Mouse (Mus musculus): ENCODE results near the gene Fzd1. TPM values are rescaled to one million over a fixed set of nuclear protein-coding genes. Genes with fewer than 3 reads are reported as not detected.

Gene Fzd1
- polyA plus RNA-seq, 1 experiment from 2014 or later, result 27.5 TPM

GRCm38 (mm10) chr5:4778274-4778673, 20.4 kb upstream of the Fzd1 start:
- H3K9ac ChIP-seq (ENCODE audit: low read length), result no peak overlapping the region
- H3K27me3 ChIP-seq (ENCODE audit: control insufficient read depth, insufficient read depth, low read depth, low read length), result no peaks in the 10 kb centered on the region
- no peak for ATAC-seq (ENCODE audit: low read depth)
- H3K4me2 ChIP-seq (ENCODE audit: low read depth, low read length), result no peak overlapping the region
- no peaks in the 10 kb centered on the region for H3K36me3 ChIP-seq (ENCODE audit: control insufficient read depth, insufficient read depth, low read length)
- H3K4me1 ChIP-seq (replicated peaks; ENCODE audit: control insufficient read depth, insufficient read depth, low read length), result no peaks in the 10 kb centered on the region
- H3K27ac ChIP-seq (ENCODE audit: low read length), result no peak overlapping the region
- no peaks in the 10 kb centered on the region for H3K9me3 ChIP-seq (ENCODE audit: control insufficient read depth, low read length)
- no peak overlapping the region for H3K4me3 ChIP-seq (ENCODE audit: low read length)
- WGBS, result 84% methylated on average over 3 of the region's 3 CpGs

- Histone ChIP-seq H3K9me3 (ENCODE audit: control insufficient read depth, low read length) (no peaks in the 10 kb centered on the region), H3K4me3 (ENCODE audit: low read length) (no peak overlapping the region), H3K27ac (ENCODE audit: low read length) (no peak overlapping the region), H3K27me3 (ENCODE audit: control insufficient read depth, insufficient read depth, low read depth, low read length) (no peaks in the 10 kb centered on the region), H3K4me2 (ENCODE audit: low read depth, low read length) (no peak overlapping the region), H3K36me3 (ENCODE audit: control insufficient read depth, insufficient read depth, low read length) (no peaks in the 10 kb centered on the region), H3K9ac (ENCODE audit: low read length) (no peak overlapping the region), H3K4me1 (replicated peaks; ENCODE audit: control insufficient read depth, insufficient read depth, low read length) (no peaks in the 10 kb centered on the region)
- ATAC-seq (ENCODE audit: low read depth), result no peak
- WGBS, result 64% methylated on average over 2 of the region's 2 CpGs
These were observed 18.7 kb upstream of the Fzd1 start for GRCm38 (mm10) chr5:4776495-4776894.

DNA sequence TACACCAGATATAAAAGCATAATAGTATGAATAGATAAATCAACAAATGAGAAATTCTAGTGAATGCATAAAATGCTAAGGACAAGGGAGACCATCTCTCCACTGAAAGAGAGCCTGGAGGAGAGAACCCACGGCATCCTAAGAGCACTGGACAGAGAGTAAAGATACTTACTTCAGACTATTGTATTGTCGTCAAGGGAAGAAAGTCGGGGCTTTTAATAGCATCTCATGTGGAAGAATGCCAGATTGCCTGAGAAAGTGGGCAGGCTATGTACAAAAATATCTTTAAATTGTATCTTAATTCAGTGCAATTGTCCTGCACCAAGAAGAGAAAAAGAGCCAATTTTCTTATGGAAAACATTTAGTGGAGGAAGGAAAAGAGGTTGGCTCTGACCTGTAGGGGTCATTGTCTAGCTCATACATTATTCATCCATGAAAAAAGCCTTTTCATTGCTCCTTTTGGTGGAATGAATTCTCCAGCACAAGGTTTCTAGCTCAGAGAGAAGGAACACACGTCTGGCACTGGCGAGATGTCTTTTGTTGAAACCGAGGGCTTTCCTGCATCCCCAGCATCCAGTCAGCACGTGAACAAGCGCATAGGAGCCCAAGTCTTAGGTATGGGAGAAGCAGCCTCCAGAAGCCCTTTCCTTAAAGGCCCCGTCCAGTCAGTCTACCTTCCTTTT, 15.4 kb upstream of the Fzd1 start:
- Histone ChIP-seq H3K4me2 (ENCODE audit: low read depth, low read length) (no peak overlapping the region), H3K4me1 (replicated peaks; ENCODE audit: control insufficient read depth, insufficient read depth, low read length) (no peaks in the 10 kb centered on the region), H3K27ac (ENCODE audit: low read length) (no peak overlapping the region), H3K27me3 (ENCODE audit: control insufficient read depth, insufficient read depth, low read depth, low read length) (no peaks in the 10 kb centered on the region), H3K36me3 (ENCODE audit: control insufficient read depth, insufficient read depth, low read length) (no peaks in the 10 kb centered on the region), H3K9me3 (ENCODE audit: control insufficient read depth, low read length) (no peaks in the 10 kb centered on the region), H3K9ac (ENCODE audit: low read length) (no peak overlapping the region), H3K4me3 (ENCODE audit: low read length) (no peak overlapping the region)
- no peak for ATAC-seq (ENCODE audit: low read depth)
- WGBS, result 64% methylated on average over 9 of the region's 9 CpGs

GRCm38 (mm10) chr5:4770609-4771008, 12.8 kb upstream of the Fzd1 start:
- H3K4me3 ChIP-seq (ENCODE audit: low read length), result no peak overlapping the region
- H3K4me1 ChIP-seq (replicated peaks; ENCODE audit: control insufficient read depth, insufficient read depth, low read length), result no peaks in the 10 kb centered on the region
- no peaks in the 10 kb centered on the region for H3K27me3 ChIP-seq (ENCODE audit: control insufficient read depth, insufficient read depth, low read depth, low read length)
- no peak overlapping the region for H3K9ac ChIP-seq (ENCODE audit: low read length)
- H3K27ac ChIP-seq (ENCODE audit: low read length), result no peak overlapping the region
- WGBS, result 75% methylated on average over 1 of the region's 1 CpGs
- no peak for ATAC-seq (ENCODE audit: low read depth)
- no peak overlapping the region for H3K4me2 ChIP-seq (ENCODE audit: low read depth, low read length)
- no peaks in the 10 kb centered on the region for H3K36me3 ChIP-seq (ENCODE audit: control insufficient read depth, insufficient read depth, low read length)
- H3K9me3 ChIP-seq (ENCODE audit: control insufficient read depth, low read length), result no peaks in the 10 kb centered on the region

DNA sequence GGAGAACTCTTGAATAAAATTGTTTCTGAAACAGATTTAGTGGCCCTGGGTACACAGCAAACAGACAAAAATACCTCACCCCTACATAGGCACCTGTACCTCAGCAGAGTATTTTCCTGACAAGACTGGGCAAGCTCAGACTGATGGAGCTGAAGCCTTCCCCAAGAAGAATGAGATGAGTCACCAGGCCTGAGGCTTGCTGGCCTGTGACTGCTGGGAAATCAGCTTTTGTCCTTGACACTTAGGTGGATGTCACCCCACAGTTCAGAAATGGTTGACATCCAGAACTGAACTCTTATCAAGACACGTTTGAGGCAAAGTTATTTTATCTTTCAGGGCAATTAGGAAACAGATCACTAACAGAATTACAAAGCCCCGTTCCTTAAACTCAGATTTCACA, 10.1 kb upstream of the Fzd1 start:
- no peaks in the 10 kb centered on the region for H3K27me3 ChIP-seq (ENCODE audit: control insufficient read depth, insufficient read depth, low read depth, low read length)
- no peaks in the 10 kb centered on the region for H3K4me1 ChIP-seq (replicated peaks; ENCODE audit: control insufficient read depth, insufficient read depth, low read length)
- WGBS, result 47% methylated on average over 2 of the region's 2 CpGs
- no peak overlapping the region for H3K27ac ChIP-seq (ENCODE audit: low read length)
- H3K4me3 ChIP-seq (ENCODE audit: low read length), result no peak overlapping the region
- no peaks in the 10 kb centered on the region for H3K36me3 ChIP-seq (ENCODE audit: control insufficient read depth, insufficient read depth, low read length)
- H3K9ac ChIP-seq (ENCODE audit: low read length), result no peak overlapping the region
- no peak for ATAC-seq (ENCODE audit: low read depth)
- no peaks in the 10 kb centered on the region for H3K9me3 ChIP-seq (ENCODE audit: control insufficient read depth, low read length)
- H3K4me2 ChIP-seq (ENCODE audit: low read depth, low read length), result no peak overlapping the region

- Histone ChIP-seq H3K4me2 (ENCODE audit: low read depth, low read length) (no peak overlapping the region), H3K9ac (ENCODE audit: low read length) (no peak overlapping the region), H3K27me3 (ENCODE audit: control insufficient read depth, insufficient read depth, low read depth, low read length) (no peaks in the 10 kb centered on the region), H3K4me3 (ENCODE audit: low read length) (no peak overlapping the region), H3K4me1 (replicated peaks; ENCODE audit: control insufficient read depth, insufficient read depth, low read length) (no peaks in the 10 kb centered on the region), H3K36me3 (ENCODE audit: control insufficient read depth, insufficient read depth, low read length) (no peaks in the 10 kb centered on the region), H3K27ac (ENCODE audit: low read length) (no peak overlapping the region), H3K9me3 (ENCODE audit: control insufficient read depth, low read length) (no peaks in the 10 kb centered on the region)
- ATAC-seq (ENCODE audit: low read depth), result no peak
- 41% methylated on average over 5 of the region's 5 CpGs for WGBS
These were observed 8.9 kb upstream of the Fzd1 start for GRCm38 (mm10) chr5:4766719-4767118.

DNA sequence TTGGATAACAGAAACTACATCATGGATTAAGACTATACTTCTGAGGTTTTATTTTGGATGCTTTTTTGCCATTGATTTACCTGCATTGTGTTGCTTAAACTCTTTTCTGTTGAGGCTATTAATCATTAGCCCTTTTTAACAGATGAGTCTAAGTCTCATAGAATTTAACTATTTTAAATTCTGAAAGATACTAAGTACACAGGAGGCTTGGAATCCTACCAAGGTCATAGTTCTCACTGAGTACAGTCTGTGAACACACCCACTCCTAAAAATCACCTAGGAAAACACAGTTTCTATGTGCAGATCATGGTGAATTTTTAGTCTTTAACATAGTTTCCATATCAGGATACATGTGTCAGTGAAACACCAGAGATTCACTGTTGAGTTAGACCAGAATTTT, 4.1 kb upstream of the Fzd1 start:
- Histone ChIP-seq H3K4me3 (ENCODE audit: low read length) (no peak overlapping the region), H3K27me3 (ENCODE audit: control insufficient read depth, insufficient read depth, low read depth, low read length) (no peaks in the 10 kb centered on the region), H3K4me1 (replicated peaks; ENCODE audit: control insufficient read depth, insufficient read depth, low read length) (peaks cover 5% of the 10 kb centered on the region; the same call in 1 of the 2 replicates), H3K27ac (ENCODE audit: low read length) (no peak overlapping the region), H3K4me2 (ENCODE audit: low read depth, low read length) (no peak overlapping the region), H3K9me3 (ENCODE audit: control insufficient read depth, low read length) (no peaks in the 10 kb centered on the region), H3K9ac (ENCODE audit: low read length) (no peak overlapping the region), H3K36me3 (ENCODE audit: control insufficient read depth, insufficient read depth, low read length) (no peaks in the 10 kb centered on the region)
- no peak for ATAC-seq (ENCODE audit: low read depth)

- WGBS, result under 1% methylated on average over 23 of the region's 23 CpGs
- Histone ChIP-seq H3K27ac (ENCODE audit: low read length) (peak overlapping the region; percentile 99), H3K9ac (ENCODE audit: low read length) (peak overlapping the region; percentile 72), H3K4me2 (ENCODE audit: low read depth, low read length) (peak overlapping the region; percentile 71), H3K36me3 (ENCODE audit: control insufficient read depth, insufficient read depth, low read length) (no peaks in the 10 kb centered on the region), H3K4me3 (ENCODE audit: low read length) (peak overlapping the region; percentile 86), H3K4me1 (replicated peaks; ENCODE audit: control insufficient read depth, insufficient read depth, low read length) (peaks cover 9% of the 10 kb centered on the region; the same call in 1 of the 2 replicates), H3K27me3 (ENCODE audit: control insufficient read depth, insufficient read depth, low read depth, low read length) (no peaks in the 10 kb centered on the region), H3K9me3 (ENCODE audit: control insufficient read depth, low read length) (no peaks in the 10 kb centered on the region)
- ATAC-seq (ENCODE audit: low read depth), result peak; percentile 44
These were observed 671 bp upstream of the Fzd1 start for GRCm38 (mm10) chr5:4758331-4759080.

DNA sequence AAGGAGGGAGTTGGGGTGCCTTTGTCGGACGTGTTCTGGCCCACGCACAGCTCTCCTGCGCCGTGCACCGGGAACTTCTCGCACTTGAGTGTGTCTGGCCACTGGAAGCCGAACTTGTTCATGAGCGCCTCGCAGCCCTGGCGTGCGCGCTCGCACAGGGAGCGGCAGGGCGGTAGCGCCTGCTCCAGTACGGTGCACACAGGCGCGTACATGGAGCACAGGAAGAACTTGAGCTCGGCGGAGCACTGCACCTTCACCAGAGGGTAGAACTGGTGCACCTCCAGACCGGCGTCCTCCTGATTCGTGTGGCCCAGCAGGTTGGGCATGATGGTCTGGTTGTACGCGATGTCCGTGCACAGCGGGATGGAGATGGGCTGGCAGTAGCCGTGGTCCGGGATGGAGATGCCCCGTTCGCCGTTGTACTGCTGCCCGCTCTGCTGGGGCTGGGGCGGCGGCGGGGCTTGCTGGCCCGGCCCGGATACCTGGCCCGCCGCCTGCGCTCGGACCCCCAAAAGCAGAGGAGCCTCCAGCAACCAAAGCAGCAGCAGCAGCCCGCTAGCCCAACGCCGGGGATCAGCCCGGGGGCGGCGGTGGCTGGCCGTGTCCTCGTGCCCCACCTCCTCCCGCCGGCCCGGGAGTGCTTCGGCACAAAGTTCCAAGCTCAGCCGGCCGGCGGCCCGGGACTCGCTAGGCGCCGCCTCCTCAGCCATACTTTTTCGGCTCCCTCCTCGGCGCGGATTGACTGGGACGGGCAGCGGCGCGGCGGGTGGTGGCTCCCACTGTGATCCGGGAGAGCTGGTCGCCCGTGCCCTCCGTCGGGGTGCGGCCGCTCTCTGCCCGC, 744 bp downstream of the Fzd1 start:
- peaks cover 2% of the 10 kb centered on the region; the same call in 1 of the 2 replicates for H3K36me3 ChIP-seq (ENCODE audit: control insufficient read depth, insufficient read depth, low read length)
- H3K27ac ChIP-seq (ENCODE audit: low read length), result peak overlapping the region; percentile 99
- under 1% methylated on average over 49 of the region's 80 CpGs for WGBS
- peak overlapping the region; percentile 86 for H3K4me3 ChIP-seq (ENCODE audit: low read length)
- peak overlapping the region; percentile 71 for H3K4me2 ChIP-seq (ENCODE audit: low read depth, low read length)
- H3K4me1 ChIP-seq (replicated peaks; ENCODE audit: control insufficient read depth, insufficient read depth, low read length), result peaks cover 9% of the 10 kb centered on the region; the same call in 1 of the 2 replicates
- H3K27me3 ChIP-seq (ENCODE audit: control insufficient read depth, insufficient read depth, low read depth, low read length), result no peaks in the 10 kb centered on the region
- ATAC-seq (ENCODE audit: low read depth), result peak; percentile 56
- H3K9me3 ChIP-seq (ENCODE audit: control insufficient read depth, low read length), result no peaks in the 10 kb centered on the region
- H3K9ac ChIP-seq (ENCODE audit: low read length), result peak overlapping the region; percentile 93

Data from lung, embryonic 16.5 days (tissue).